Mouse (Mus musculus) embryo, embryonic 11 days (tissue): Measurements from ENCODE around the gene Gbp3.

Source experiments
- DNase-seq: peaks from one replicate; pipeline ENCODE4 v3.0.0-alpha.2; 2015

Gbp3 gene

GRCm38 (mm10) chr3:142590431-142591067, 30.7 kb downstream of the Gbp3 start:
- no peak for DNase-seq

- no peak for DNase-seq
Observed at GRCm38 (mm10) chr3:142594547-142594946, 34.7 kb downstream of the Gbp3 start, which contains the start of gene Gbp2b. Gbp2b (plus strand) TSS chr3:142594847.

GRCm38 (mm10) chr3:142597923-142598322, 38.1 kb downstream of the Gbp3 start:
- no peak for DNase-seq

GRCm38 (mm10) chr3:142601675-142602074, 41.8 kb downstream of the Gbp3 start:
- DNase-seq, result no peak

- no peak for DNase-seq
Observed at GRCm38 (mm10) chr3:142618658-142619057, 58.8 kb downstream of the Gbp3 start.

GRCm38 (mm10) chr3:142619606-142620005, 59.8 kb downstream of the Gbp3 start:
- no peak for DNase-seq

- no peak for DNase-seq
Observed at GRCm38 (mm10) chr3:142620111-142620955, 60.5 kb downstream of the Gbp3 start, which contains the start of gene Gbp2. Gbp2 (plus strand) TSS chr3:142620602.

- DNase-seq, result no peak
Observed at GRCm38 (mm10) chr3:142620956-142621562, 61.2 kb downstream of the Gbp3 start.
